Mouse (Mus musculus): ENCODE results near the gene Arhgdig. TPM values are rescaled to one million over a fixed set of nuclear protein-coding genes. Genes with fewer than 3 reads are reported as not detected.
"Not testable (repeated sequence)": the region's sequence is repeated elsewhere in the genome, so short reads cannot be mapped to it uniquely, and the experiment has no call there.

Arhgdig gene
- polyA plus RNA-seq, 1 experiment from 2014 or later = 69.2 TPM

DNA sequence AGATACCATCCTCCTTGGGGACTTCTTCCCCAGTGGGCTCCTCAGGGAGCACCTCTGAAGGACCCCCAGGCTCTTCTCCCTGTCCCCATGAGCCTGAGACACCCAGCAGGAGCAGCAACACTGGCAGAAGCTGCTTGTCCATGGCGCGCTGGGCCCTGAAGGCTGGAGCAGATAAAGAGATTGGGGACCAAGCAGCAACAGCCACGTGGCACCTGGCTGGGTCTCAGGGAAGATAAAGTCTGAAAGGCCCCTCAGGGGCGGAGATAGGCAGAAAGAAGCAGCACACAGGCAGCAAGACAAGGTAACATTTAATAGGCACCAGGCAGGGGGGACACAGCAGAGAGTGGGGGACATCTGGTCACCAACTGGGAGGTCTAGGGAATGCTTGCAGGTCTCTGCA, 8.7 kb downstream of the Arhgdig start, which contains the start of gene Pdia2:
TSS of gene Pdia2 (minus strand) at position 196 of the 400 bp plus-strand sequence.
- Histone ChIP-seq H3K9me3 (ENCODE audit: control insufficient read depth, low read length) (no peaks in the 10 kb centered on the region), H3K36me3 (ENCODE audit: control insufficient read depth, insufficient read depth) (peaks cover 15% of the 10 kb centered on the region), H3K4me1 (replicated peaks; ENCODE audit: control insufficient read depth, insufficient read depth, low read length) (peaks cover 17% of the 10 kb centered on the region), H3K9ac (replicated peaks; ENCODE audit: low read depth, low read length) (no peak within 1 kb of the TSS), H3K4me2 (ENCODE audit: low read length) (no peak within 1 kb of the TSS), H3K4me3 (replicated peaks; ENCODE audit: low read length) (no peak within 1 kb of the TSS), H3K27me3 (replicated peaks; ENCODE audit: control insufficient read depth, insufficient read depth, low read length) (peaks cover 23% of the 10 kb centered on the region), H3K27ac (ENCODE audit: low read length) (no peak within 1 kb of the TSS)
- no peak for ATAC-seq
- 84% methylated on average over 4 of the region's 4 CpGs for WGBS

DNA sequence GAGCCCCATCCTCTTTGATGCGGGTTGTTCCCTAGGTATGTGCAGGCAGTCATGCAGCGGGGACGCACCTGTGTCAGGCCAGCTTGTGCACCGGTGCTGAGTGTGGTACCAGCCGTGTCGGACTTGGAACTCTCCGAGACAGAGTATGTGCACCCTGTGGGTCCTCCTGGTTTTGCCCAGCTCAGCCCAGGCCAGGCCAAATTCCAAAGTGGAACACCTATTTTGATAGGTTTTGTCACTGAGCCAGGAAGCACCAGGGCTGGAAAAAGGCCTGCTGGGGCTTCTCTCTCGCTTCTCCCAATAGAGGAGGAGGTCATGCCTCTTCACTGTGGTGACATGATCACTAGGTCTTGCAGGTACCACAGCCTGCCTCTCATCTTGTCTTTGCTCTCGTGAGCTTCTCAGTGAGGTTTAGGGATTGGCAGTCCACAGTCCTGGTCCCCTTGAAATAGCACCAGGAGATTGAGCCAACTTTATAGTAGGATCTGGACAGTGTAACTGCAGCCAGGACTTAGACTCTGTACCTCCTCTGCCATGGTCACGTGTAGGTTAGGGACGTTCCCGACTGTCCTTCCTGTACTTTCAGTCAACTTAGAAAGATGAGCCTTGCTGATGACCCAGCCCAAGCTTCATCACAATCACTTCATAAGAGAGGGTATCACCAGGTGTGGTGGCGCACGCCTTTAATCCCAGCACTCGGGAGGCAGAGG, 14.9 kb downstream of the Arhgdig start:
- Histone ChIP-seq H3K4me1 (replicated peaks; ENCODE audit: control insufficient read depth, insufficient read depth, low read length) (no peaks in the 10 kb centered on the region), H3K4me3 (replicated peaks; ENCODE audit: low read length) (no peak overlapping the region), H3K36me3 (ENCODE audit: control insufficient read depth, insufficient read depth) (peaks cover 32% of the 10 kb centered on the region), H3K27me3 (replicated peaks; ENCODE audit: control insufficient read depth, insufficient read depth, low read length) (no peaks in the 10 kb centered on the region), H3K4me2 (ENCODE audit: low read length) (no peak overlapping the region), H3K9me3 (ENCODE audit: control insufficient read depth, low read length) (no peaks in the 10 kb centered on the region), H3K9ac (replicated peaks; ENCODE audit: low read depth, low read length) (no peak overlapping the region), H3K27ac (ENCODE audit: low read length) (no peak overlapping the region)
- WGBS = 98% methylated on average over 15 of the region's 15 CpGs
- ATAC-seq = no peak

DNA sequence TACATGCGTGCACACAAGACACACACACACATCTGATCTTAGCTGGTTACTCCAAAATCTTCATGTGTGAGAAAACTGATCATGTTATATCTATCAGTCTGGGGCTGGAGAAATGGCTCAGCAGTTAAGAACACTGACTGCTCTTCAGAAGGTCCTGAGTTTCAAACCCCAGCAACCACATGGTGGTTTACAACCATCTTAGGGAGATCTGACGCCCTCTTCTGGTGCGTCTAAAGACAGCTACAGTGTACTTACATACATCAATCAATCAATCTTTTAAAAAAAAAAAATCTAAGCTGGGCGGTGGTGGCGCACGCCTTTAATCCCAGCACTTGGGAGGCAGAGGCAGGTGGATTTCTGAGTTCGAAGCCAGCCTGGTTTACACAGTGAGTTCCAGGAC, 16.1 kb downstream of the Arhgdig start:
- WGBS = 92% methylated on average over 7 of the region's 7 CpGs
- H3K36me3 ChIP-seq (ENCODE audit: control insufficient read depth, insufficient read depth) = peaks cover 31% of the 10 kb centered on the region
- H3K4me1 ChIP-seq (replicated peaks; ENCODE audit: control insufficient read depth, insufficient read depth, low read length); H3K4me2 ChIP-seq (ENCODE audit: low read length); H3K9ac ChIP-seq (replicated peaks; ENCODE audit: low read depth, low read length); H3K4me3 ChIP-seq (replicated peaks; ENCODE audit: low read length); H3K27ac ChIP-seq (ENCODE audit: low read length); H3K9me3 ChIP-seq (ENCODE audit: control insufficient read depth, low read length); H3K27me3 ChIP-seq (replicated peaks; ENCODE audit: control insufficient read depth, insufficient read depth, low read length); ATAC-seq: not testable (repeated sequence)

DNA sequence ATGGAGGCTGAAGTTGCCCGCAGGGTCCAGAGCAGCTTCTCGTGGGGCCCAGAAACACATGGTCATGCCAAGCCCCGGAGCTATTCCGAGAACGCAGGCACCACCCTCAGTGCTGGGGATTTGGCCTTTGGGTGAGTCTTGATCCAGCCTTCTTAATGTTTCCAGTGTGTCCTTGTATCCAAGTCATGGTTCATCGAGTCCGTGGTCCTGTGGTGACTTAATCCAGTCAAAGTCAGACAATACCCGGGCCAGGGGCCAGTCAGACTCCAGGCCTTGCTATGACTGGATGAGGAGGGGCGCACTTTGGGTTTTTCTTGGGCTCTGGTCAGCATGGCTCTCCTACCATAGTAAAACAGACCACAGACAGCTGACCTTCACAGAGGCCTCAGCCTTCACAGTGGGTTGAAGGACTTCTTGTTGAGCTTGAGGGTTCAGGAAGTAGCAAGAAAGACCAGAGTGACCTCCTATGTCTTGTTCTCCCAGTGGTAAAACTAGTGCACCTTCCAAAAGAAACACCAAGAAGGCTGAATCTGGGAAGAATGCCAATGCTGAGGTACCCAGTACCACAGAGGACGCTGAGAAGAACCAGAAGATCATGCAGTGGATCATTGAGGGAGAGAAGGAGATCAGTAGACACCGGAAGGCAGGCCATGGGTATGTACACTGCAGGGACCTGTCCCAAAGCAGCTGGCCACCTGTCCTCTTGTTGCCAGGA, 19.3 kb downstream of the Arhgdig start:
- H3K9ac ChIP-seq (replicated peaks; ENCODE audit: low read depth, low read length) = no peak overlapping the region
- no peaks in the 10 kb centered on the region for H3K9me3 ChIP-seq (ENCODE audit: control insufficient read depth, low read length)

DNA sequence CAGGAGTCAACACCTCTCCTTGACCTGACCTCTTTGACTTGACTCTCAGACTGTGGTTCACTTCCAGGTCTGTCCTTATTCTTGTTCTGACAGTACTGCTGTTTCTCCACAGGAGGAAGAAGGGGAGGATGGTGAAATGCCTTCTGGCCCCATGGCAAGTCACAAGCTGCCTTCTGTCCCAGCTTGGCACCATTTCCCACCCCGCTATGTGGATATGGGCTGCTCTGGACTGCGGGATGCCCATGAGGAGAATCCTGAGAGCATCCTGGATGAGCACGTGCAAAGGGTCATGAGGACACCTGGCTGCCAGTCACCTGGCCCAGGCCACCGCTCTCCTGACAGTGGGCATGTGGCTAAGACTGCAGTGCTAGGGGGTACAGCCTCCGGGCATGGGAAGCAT, 20.0 kb downstream of the Arhgdig start:
- WGBS = 99% methylated on average over 5 of the region's 5 CpGs
- no peaks in the 10 kb centered on the region for H3K4me1 ChIP-seq (replicated peaks; ENCODE audit: control insufficient read depth, insufficient read depth, low read length)
- no peaks in the 10 kb centered on the region for H3K9me3 ChIP-seq (ENCODE audit: control insufficient read depth, low read length)
- H3K4me3 ChIP-seq (replicated peaks; ENCODE audit: low read length) = no peak overlapping the region
- no peak overlapping the region for H3K4me2 ChIP-seq (ENCODE audit: low read length)
- no peak overlapping the region for H3K27ac ChIP-seq (ENCODE audit: low read length)
- peaks cover 25% of the 10 kb centered on the region for H3K36me3 ChIP-seq (ENCODE audit: control insufficient read depth, insufficient read depth)
- no peak overlapping the region for H3K9ac ChIP-seq (replicated peaks; ENCODE audit: low read depth, low read length)
- no peaks in the 10 kb centered on the region for H3K27me3 ChIP-seq (replicated peaks; ENCODE audit: control insufficient read depth, insufficient read depth, low read length)
- no peak for ATAC-seq

More for the DNA sequence above, 19.3 kb downstream of the Arhgdig start:
- H3K4me1 ChIP-seq (replicated peaks; ENCODE audit: control insufficient read depth, insufficient read depth, low read length) = no peaks in the 10 kb centered on the region
- H3K36me3 ChIP-seq (ENCODE audit: control insufficient read depth, insufficient read depth) = peaks cover 25% of the 10 kb centered on the region
- H3K27ac ChIP-seq (ENCODE audit: low read length) = no peak overlapping the region
- WGBS = 93% methylated on average over 11 of the region's 11 CpGs
- no peak overlapping the region for H3K4me2 ChIP-seq (ENCODE audit: low read length)
- no peak for ATAC-seq
- no peak overlapping the region for H3K4me3 ChIP-seq (replicated peaks; ENCODE audit: low read length)
- H3K27me3 ChIP-seq (replicated peaks; ENCODE audit: control insufficient read depth, insufficient read depth, low read length) = no peaks in the 10 kb centered on the region

DNA sequence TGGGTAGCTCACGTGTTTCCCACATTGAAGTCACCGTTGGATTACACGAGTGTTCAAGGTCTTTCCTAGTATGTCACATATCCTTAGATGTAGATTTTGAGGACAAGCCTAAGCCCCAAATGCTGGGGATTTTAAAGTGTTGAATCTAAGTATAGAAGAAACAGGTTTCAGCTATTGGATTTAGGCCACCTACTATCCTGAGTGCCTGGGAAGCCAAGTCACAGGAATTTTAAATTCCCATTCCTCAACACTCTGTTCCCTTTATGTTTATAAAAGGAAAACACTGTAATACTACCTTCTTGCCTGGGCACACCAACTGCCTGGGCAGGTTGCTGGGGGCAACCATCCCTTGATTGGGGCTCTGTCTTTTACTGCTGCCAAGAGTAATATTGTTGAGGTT, 26.4 kb downstream of the Arhgdig start:
- Histone ChIP-seq H3K27me3 (replicated peaks; ENCODE audit: control insufficient read depth, insufficient read depth, low read length) (no peaks in the 10 kb centered on the region), H3K27ac (ENCODE audit: low read length) (no peak overlapping the region), H3K36me3 (ENCODE audit: control insufficient read depth, insufficient read depth) (peaks cover 8% of the 10 kb centered on the region; the same call in 1 of the 2 replicates), H3K9ac (replicated peaks; ENCODE audit: low read depth, low read length) (no peak overlapping the region), H3K4me3 (replicated peaks; ENCODE audit: low read length) (no peak overlapping the region), H3K4me2 (ENCODE audit: low read length) (no peak overlapping the region), H3K9me3 (ENCODE audit: control insufficient read depth, low read length) (no peaks in the 10 kb centered on the region), H3K4me1 (replicated peaks; ENCODE audit: control insufficient read depth, insufficient read depth, low read length) (no peaks in the 10 kb centered on the region)
- WGBS = 92% methylated on average over 3 of the region's 3 CpGs
- no peak for ATAC-seq

DNA sequence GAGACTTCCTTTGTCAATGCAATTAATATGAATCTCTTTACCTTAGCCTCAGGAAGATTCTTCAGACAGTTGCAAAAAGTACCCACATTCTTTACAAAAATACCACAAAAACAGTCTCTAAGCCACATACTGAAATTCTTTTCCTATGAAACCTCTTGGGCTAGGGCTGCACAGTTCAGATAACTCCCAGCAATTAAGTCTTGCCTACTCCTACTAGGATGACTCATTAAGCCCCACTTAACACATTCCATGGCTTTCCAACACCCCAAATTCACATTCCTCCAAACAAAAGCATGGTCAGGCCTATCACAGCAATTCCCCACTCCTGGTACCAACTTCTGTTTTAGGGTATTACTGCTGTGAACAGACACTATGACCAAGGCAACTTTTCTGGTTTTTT, 29.0 kb downstream of the Arhgdig start:
- H3K9me3 ChIP-seq (ENCODE audit: control insufficient read depth, low read length) = no peaks in the 10 kb centered on the region
- no peak overlapping the region for H3K9ac ChIP-seq (replicated peaks; ENCODE audit: low read depth, low read length)
- ATAC-seq = no peak
- no peaks in the 10 kb centered on the region for H3K27me3 ChIP-seq (replicated peaks; ENCODE audit: control insufficient read depth, insufficient read depth, low read length)
- H3K4me3 ChIP-seq (replicated peaks; ENCODE audit: low read length) = no peak overlapping the region
- H3K27ac ChIP-seq (ENCODE audit: low read length) = no peak overlapping the region
- peaks cover 5% of the 10 kb centered on the region for H3K36me3 ChIP-seq (ENCODE audit: control insufficient read depth, insufficient read depth)
- H3K4me2 ChIP-seq (ENCODE audit: low read length) = no peak overlapping the region
- H3K4me1 ChIP-seq (replicated peaks; ENCODE audit: control insufficient read depth, insufficient read depth, low read length) = no peaks in the 10 kb centered on the region

DNA sequence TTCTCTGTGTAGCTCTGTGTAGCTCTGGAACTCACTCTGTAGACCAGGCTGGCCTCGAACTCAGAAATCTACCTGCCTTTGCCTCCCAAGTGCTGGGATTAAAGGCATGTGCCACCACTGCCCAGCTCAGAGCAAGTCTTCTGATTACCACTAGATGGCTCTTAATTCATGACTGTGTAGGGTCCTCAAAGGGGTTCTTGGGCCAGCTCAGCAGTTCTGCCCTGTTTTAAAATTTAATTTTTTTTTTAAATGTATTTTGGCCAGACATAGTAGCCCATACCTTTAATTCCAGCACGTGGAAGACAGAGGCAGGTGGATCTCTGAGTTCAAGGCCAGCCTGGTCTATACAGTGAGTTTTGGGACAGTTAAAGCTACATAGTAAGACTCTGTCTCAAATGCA, 32.3 kb downstream of the Arhgdig start:
- H3K4me1 ChIP-seq (replicated peaks; ENCODE audit: control insufficient read depth, insufficient read depth, low read length); H3K9ac ChIP-seq (replicated peaks; ENCODE audit: low read depth, low read length); H3K36me3 ChIP-seq (ENCODE audit: control insufficient read depth, insufficient read depth); ATAC-seq; H3K4me2 ChIP-seq (ENCODE audit: low read length); H3K9me3 ChIP-seq (ENCODE audit: control insufficient read depth, low read length); H3K27me3 ChIP-seq (replicated peaks; ENCODE audit: control insufficient read depth, insufficient read depth, low read length); H3K4me3 ChIP-seq (replicated peaks; ENCODE audit: low read length); H3K27ac ChIP-seq (ENCODE audit: low read length): not testable (repeated sequence)
- 87% methylated on average over 2 of the region's 2 CpGs for WGBS

DNA sequence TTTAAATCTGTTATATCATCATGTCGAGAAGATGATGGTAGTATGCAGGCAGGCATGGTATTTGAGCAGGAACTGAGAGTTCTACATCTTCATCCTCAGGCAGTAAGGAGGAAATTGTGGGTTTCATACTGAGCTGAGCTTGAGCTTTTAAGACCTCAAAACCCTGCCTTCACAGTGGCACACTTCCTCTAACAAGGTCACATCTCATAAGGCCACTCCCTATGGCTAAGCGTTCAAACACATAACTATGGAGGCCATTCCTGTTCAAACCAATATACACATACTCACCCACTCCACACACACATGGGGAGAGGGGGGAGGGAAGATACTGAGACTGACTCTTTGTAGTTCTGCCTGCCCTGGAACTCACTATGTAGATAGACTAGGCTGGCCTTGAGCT, 39.5 kb downstream of the Arhgdig start:
- Histone ChIP-seq H3K9ac (replicated peaks; ENCODE audit: low read depth, low read length) (no peak overlapping the region), H3K36me3 (ENCODE audit: control insufficient read depth, insufficient read depth) (no peaks in the 10 kb centered on the region), H3K4me3 (replicated peaks; ENCODE audit: low read length) (no peak overlapping the region), H3K4me2 (ENCODE audit: low read length) (no peak overlapping the region), H3K27me3 (replicated peaks; ENCODE audit: control insufficient read depth, insufficient read depth, low read length) (no peaks in the 10 kb centered on the region), H3K4me1 (replicated peaks; ENCODE audit: control insufficient read depth, insufficient read depth, low read length) (no peaks in the 10 kb centered on the region), H3K9me3 (ENCODE audit: control insufficient read depth, low read length) (no peaks in the 10 kb centered on the region), H3K27ac (ENCODE audit: low read length) (no peak overlapping the region)
- ATAC-seq = no peak
- 90% methylated on average over 2 of the region's 2 CpGs for WGBS
